Mouse (Mus musculus) ZHBTc4 (cell line): ENCODE measurements around the gene Prg3.
A peak's percentile ranks its signal among the peaks of the same experiment; 100 is the strongest.

Experiments
- DNase-seq: peaks from one replicate; pipeline ENCODE4 v3.0.0-alpha.2; 2011; ENCODE audit warnings: low read depth, low spot score

Prg3 gene

DNA sequence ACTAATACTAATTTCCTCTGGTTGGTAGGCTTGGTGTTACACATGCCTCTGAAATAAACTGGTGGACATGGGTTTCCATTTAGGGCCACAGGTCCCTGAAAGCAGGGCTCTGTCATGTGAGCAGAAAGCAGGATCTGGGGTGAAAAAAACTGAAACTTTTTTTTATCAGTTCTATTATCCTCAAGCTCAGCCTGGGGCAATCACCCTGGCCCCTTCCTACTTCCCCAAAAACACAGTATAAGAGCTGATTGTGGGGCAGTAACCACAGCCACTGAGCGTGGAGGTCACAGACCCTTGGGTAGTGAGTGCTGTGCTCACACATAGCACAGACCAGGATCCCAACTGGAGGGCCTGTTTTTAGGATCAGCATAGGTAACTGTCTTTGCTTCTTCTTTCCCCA, at the start of gene Prg3:
TSS of gene Prg3 (plus strand) at position 286 of the 400 bp plus-strand sequence.
- no peak for DNase-seq

DNA sequence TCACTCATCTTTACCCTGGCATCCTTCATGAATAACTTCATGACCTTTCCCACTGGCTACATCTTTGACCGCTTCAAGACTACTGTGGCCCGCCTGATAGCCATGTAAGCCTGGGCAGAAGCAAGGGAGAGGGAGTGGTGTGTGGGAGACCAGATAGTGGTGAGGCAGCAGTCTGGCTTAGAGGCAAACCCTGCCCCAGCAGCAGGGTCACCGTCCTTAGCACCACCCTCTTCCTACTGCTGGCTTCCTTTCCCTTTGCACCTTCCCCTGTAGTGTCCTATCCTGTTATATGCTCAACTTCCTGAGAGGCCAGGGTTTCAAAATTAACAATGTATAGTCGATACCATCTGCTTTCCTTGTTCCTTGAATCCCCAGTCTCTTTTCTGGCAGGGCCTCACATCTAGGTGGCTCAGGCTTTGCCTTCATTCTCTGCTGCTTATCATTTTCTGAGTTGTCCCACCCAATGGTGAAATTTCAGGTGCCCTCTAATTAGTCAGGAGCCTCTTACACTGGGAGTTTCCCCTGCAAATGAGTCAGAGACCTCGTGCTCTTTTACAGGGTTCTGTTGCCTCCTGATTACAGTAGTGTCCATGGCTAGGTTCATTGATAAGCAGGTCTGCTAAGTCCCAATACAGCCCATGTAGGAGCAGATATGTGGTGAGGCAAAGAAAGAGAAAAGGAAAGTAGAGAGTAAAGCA, 49.6 kb upstream of the Prg3 start:
- no peak for DNase-seq

DNA sequence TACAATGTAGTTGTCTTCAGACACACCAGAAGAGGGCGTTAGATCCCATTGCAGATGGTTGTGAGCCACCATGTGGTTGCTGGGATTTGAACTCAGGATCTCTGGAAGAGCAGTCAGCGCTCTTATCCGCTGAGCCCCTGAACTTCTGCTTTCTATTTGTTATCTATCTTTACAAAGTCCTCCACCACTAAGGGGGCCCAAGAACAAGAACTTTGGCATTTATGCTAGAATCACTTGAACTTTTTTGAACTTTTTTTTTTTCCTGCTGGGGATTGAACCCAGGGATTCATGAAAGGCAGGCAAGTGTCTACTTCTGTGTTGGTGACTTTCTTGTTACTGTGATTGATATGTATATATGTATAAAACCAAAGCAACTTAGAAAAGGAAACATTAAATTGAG, 48.7 kb upstream of the Prg3 start:
- DNase-seq, result no peak

DNA sequence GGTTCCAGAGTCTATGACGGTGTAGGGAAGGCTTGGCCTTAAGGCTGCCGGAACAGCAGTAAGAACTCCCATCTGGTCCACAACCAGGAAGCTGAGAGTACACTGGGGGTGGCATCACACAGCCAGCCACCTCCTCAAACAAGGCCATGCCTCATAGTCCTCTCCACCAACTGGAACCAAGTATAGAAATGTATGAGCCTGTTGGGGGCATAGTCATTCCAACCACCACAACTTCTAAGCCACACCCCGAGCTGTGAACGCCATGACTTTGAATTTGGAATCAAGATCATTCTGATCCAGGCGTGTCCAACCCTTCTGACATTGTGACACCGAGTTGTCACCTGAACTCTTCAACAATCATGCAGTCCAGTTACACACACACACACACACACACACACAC, 48.3 kb upstream of the Prg3 start:
- DNase-seq, result no peak

DNA sequence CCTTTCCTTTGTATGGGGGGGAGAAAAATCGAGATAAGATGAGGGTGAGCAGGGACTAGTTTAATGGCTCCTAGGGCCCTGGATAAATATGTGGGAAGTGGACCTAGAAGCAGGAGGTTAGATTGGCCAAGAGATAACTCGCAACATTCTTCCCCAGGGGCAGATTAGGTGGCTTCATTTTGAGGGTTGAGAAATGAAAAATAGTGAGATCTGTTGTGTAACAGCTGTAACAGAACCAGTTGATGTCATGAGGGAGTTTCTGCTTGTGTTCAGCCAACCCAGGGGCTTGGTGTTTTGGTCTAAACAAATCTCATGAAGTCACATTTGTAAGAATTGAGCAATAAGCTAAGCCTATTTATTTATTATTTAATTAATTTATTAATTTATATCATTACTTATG, 46.7 kb upstream of the Prg3 start:
- DNase-seq, result no peak

DNA sequence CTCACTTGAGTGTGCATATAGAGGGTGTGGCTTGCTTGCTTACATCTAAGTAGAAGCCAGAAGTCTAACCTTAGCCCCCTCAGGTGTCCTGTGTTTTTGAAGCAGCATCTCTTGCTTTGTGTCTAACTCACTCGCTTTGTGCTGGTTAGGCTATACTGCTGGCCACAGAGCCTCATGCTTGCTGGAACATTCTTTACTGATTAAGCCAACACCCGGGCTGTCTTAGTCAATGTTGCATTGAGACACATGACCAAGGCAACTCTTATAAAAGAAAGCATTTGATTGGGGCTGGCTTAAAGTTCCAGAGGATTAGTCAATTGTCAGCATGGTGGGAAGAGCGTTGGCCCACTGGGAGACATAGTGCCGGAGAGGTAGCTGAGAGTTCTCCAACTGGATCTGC, 46.2 kb upstream of the Prg3 start:
- DNase-seq, result no peak

DNA sequence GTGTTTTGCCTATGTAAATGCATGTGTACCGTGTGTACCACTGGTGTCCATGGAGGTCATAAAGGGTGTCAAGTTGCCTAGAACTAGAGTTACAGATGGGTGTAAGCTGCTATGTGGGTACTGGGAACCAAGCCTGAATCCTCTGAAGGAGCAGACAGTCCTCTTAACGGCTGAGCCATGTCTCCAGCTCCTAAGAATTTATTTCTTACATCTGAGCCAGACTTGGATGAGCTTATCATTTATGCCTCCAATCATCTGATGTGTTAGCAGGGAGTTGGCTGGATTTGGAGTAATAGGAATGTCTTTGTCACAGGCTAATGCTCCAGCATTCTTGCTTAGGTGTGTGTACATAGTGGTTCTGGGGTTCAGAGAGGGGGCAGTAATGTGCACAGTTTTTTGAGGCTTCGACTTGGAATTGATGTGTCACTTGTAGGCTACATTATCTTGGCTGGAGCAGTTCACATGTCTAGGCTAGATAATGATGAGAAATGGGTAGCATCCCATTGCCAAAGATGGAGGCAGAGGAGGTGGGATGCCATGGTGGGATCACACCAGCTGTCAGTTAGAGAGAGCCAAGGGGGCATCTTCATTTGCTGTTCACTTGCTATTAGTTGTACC, 40.8 kb upstream of the Prg3 start:
- DNase-seq, result no peak

DNA sequence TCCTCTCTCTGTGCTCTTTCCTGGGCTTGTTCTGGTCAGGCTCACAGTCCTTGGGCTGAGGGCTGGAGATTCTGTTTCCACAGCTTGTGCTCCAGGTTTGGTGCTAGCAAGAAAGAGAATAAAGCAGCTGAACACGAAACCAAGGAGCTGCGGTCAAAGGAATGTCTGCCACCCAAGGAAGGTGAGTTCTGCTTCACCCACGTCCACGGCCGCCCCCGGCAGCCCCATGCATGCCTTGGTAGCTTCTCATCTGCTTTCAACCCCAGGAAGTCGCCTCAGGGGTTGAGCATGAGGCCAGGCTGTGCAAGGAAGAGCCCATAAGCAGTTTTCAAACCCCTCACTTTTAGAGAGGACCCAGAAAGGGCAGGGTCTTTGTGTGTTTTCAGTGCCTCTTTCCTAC, 39.8 kb upstream of the Prg3 start:
- no peak for DNase-seq

DNA sequence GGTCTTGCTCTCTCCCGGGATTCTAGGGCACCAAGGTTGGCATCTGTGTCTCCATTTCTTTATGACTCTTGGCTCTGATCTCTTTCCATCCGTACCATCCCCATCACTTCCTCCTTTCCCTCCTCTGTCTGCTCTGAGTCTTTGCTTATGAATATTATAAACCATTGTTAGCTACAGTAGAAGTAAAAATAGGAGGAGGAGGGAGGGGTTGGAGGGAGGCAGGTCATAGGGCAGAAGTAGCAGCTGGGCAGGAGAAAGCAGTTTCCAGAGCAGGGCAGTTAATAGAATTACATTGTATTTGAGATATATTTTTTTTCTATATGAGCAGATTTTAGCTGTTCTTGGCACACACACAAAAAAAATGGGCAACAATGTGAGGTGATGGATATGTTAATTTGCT, 39.3 kb upstream of the Prg3 start:
- no peak for DNase-seq

DNA sequence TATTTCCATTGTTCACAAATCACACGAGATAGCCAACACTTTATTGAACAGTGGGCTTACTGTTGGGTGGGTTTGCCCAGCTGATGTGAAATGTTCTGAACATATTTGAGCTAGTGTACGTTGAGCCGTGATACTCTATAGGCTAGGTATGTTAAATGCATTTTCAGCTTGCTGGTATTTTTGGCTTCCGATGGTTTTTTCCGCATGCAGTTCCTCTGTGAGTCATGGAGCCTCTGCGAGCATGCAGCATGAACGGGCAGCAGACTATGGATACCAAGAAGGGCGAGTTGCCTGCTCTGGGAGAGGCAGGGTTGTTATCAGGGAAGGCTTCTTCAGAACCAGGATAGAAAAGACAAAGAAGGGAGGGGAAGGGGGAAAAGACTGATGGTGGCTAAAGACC, 37.0 kb upstream of the Prg3 start:
- no peak for DNase-seq

DNA sequence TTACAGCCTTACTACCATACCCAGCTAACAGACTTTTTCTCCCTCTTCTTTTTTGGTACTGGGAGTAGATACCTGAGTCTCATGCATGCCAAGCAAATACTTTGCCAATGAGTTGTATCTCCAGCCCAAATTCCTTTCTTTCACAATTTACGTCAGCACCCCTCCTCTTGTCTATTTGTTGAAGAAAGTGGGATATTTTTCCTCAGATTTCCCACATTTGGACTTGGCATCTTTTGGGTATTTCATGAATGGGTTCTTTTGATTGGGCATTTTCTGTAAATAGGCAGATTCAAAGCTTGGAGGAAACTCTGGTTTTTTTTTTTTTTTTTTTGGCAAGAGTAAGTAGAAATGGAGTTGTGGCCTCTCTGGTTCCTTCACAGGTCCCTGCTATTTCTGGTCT, 35.8 kb upstream of the Prg3 start:
- DNase-seq, result no peak

DNA sequence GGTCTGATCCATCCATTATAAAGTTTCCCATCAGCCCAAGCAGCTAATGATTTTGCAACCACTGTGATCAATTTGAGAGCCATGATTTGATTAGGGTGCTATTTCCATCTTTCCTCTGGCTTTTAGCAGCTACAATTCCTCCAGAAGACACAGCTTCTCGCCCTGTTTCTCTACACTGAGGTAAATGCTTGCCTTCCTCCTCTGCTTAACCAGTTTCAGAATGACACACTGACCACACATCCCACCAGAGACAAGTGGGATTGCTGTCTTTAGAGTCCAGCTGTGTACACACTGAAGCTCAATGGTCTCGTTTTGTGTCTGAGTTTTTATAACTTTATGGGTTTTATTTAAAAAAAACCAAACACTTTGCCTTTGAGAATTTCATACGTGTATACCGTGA, 35.3 kb upstream of the Prg3 start:
- DNase-seq, result no peak

DNA sequence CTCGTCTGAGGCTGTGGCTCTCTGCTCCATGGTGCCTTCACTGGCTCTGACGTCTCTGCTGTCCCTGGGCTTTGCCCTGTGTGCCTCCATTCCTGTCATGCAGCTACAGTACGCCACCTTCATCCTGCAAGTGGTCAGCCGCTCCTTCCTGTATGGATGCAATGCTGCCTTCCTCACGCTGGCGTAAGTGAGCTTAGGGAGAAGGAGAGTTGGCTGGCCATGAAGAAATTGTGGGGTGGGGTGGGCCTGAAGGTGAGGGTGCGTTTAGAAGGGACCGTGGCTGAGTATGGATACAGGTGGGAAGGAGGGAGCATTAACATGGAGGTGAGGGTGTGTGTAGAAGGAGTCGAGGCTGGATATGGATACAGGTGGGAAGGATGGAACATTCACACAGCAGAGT, 32.6 kb upstream of the Prg3 start:
- no peak for DNase-seq

DNA sequence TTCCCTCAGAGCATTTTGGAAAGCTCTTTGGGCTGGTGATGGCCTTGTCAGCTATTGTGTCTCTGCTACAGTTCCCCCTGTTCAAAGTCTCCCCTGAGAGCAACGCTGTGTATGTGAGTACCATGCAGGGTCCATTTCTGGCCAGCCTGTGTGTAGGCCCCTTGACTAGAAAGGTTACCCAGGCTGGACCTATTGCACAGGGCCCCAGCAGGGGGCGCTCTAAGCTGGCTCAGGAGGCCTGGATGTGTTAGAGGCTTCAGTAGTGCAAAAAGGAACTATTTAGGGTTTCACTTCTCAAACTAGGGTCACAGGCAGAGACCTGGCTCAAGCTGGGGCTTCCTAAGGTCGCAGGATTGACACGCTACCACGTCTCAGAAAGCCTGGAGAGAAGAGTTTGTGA, 31.7 kb upstream of the Prg3 start:
- peak; percentile 57 for DNase-seq

DNA sequence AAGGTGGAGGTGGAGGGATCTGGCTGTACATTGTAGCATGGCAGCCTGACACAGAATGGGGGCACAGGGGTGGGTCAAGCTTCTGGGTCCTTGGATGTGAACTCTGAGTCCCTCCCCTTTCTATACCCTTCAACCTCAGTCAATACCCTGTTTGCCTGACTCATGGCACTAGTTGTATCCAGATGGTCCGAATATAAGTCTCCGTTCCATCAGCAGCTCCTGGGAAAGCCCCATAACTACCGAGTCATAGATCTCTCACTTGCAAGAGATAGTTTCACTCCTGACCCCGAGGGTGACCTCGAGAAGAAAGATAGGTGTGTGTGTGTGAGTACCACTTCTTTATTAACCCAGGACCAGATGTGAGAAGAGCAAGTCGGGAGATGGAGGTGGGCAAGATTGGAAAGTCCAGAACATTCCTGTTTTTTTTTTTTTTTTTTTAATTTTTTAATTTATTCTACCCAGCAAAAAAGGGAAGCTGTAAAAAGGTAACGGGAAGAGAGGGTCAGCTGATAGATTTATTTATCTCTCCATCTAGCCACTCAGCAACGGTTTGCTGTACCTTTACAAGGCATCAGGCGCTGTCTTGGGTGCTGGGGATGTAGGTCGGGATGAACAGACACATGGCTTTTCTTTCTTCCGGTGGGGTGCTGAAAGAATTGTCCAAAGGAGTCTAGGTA, 29.3 kb upstream of the Prg3 start:
- no peak for DNase-seq

DNA sequence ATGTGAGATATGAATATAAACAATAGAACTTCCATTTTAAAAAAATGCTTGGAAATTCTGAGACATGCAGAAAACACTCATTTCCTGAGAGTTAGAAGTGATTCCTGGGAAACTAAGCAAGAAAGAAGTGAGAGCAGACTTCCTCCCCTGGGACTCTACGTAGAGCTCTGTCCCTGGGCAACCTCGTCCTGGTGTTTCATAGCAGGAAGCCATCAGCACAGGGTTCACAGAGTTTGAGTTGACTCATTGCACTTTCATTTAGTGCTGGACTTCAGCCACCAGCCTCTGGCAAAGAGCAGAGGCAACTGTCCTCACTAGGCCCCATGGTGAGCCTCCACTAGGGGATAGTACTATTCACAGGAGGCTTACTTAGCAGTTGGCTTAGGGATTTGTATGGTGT, 26.7 kb upstream of the Prg3 start:
- no peak for DNase-seq

DNA sequence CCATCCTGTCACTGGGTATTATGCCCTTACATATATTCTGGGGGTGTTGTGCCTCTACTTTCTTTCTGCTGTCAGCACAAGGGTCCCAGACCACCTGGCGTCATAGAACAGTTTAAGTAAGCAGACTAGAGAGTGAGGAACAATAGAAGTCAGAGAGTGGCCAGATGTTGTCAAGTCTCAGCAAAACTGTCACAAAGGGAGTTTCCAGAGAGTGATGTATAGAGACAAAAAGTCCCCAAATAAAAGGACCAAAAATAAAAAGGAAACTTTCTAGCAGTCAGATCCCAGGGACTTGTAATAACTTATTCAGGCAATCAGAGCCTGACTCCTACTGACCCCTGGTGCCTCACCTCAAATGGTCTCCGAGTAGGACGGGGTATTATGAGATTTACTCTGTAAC, 26.1 kb upstream of the Prg3 start:
- no peak for DNase-seq

DNA sequence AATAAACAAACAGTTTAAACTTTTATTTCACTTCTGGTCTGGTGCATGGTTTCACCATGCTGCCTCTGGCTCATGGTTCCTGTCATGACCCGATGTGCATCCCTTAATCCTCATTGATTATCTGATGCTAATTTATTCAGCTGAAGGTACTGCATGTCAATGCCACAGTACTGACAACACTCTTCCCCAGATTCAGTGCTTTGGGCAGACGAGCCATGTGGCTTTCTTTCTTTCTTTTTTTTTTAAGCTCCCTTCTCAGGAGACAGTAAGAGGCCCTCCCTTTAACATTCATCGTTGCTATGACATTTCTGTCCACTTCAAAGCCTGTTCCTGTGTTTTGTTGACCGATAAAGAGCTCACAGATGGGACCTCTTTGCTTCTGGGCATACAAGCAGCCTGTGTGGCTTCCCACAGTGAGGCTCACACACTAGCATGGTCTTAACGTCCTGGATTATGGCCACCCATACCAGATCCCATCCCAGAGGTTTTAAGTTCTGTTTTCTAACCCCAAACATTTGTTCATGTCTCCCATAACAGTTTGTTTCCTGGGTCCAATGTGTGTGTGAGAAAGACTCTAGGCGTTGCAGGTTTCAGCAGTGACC, 25.0 kb upstream of the Prg3 start:
- DNase-seq, result no peak

DNA sequence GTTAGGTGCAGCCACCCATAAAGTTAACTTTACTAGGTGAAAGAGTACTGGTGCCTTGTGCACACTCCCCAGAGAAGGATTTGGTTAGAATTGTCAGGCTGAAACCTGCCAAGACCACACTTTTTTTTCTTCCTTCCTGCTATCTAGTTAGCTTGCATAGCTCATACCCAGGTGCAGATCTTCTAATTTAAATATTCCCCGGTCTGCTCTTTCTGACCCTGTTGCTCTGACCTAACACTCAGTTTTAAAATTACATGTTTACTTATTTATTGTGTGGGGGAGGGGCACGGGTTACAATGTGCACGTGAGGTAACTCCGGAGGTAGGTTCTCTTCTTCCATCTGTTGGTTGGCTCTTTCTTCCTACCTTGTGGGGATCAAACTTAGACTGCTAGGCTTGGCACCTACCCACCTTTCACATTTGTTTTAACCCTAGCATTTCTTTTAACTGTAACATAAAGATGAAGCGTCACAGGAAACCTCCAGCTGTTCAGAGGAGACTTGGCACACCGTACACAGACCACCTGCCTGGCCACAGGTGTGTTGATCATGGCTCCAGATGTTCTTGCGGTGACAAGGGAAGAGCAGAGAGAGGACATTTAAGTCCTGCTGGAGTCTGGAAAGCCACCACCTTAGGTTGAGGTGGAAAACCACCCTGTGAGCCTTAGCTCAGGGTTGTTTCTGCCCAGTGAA, 23.8 kb upstream of the Prg3 start:
- no peak for DNase-seq

DNA sequence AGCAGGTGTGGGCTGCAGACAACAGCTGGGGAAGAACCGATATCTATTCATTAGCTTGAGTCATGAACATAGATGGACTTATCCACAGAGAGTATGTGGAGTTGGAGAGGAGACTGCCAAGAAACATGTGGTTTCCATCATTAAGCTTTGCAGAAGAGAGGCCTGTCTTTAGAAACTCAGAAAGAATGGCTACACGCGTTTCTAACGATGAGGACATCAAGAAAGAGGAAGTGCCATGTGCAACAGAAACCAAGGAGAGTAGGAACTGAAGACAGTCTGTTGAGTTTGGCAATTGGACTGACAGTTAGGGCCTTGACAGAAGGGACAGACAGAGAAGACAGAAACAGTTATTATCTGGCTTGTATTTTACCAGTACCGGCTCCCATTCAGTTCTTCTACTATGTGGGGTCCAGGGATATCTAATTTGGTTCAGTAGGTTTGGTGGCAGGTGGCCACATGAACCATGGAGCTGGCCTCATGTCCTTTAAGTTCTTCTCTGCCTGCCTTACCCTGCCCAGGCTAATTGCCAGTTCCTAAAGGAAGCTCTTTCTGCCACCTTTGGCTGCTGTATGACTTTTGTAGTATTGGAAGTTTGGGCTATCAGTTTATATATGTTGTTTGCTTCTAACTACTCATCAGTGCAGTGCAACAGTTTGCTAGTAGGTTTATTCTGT, 20.6 kb upstream of the Prg3 start:
- DNase-seq, result no peak

DNA sequence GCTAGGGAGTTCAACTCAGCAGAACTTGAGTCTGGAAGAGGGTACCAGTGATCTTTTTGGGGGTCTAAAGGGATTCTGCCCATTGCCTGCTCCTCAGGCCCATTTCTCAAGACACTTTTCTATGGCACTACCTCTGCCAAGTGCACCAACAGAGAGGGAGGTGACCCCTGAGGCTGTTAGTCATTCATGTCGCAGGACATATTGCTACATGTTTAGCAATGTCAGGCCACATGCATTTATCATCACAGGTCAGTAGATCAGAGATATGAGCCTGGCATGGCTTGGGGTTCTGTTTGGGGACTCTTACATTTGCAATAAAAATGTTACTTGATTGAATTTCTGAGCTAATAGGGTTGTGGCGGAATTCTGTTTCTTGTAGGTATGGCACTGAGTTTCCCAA, 12.4 kb upstream of the Prg3 start:
- no peak for DNase-seq

DNA sequence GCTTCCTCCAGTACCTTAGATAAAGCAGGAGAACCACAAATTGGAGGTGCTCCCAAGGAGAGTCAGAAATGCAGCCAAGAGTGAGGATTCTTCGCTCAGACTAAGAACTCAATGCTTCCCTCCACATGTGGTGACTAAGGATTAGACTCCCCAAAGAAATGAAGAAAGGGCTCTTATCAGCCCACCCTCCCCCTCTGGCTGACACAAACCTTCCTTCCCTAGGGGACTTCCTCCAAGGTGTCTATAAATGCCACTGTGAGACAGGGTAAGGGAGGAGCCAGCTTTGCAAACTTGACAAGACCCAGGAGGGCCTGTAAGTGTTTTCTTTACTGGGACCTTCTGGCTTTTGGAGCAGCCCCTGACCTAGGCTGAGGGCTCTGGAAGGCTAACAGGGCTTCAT, 7.8 kb upstream of the Prg3 start, which contains the start of gene Prg2:
TSS of gene Prg2 (plus strand) at position 274 of the 400 bp plus-strand sequence.
- DNase-seq, result no peak
